Mouse (Mus musculus) stomach, embryonic 16.5 days (tissue): ENCODE data around the gene Lman2l. TPM values are rescaled to one million over a fixed set of nuclear protein-coding genes. Genes with fewer than 3 reads are reported as not detected.

Experiments
- ATAC-seq: fragments of 200-750 bp; cut with Nextera tagmentation; 2 replicates; pipeline ENCODE4 v1.8.0; 2017; ENCODE audit warnings: moderate number of reproducible peaks, moderate TSS enrichment; ENCODE audit not compliant: insufficient read depth, low FRiP score
- H3K27ac ChIP-seq: fragments of 300-500 bp; sonication (generic); 2 replicates; pipeline ENCODE4 v1.5.1; 2014; ENCODE audit warnings: low read length
- H3K27me3 ChIP-seq: fragments of 300-500 bp; sonication (generic); 2 replicates; pipeline ENCODE4 v1.6.1; 2014; ENCODE audit warnings: low read length, control low read depth, mixed read lengths; ENCODE audit not compliant: control insufficient read depth, insufficient read depth
- H3K36me3 ChIP-seq: fragments of 300-500 bp; sonication (generic); 2 replicates; pipeline ENCODE4 v1.6.1; 2014; ENCODE audit warnings: low read length; ENCODE audit not compliant: control insufficient read depth, insufficient read depth
- H3K4me1 ChIP-seq: fragments of 300-500 bp; sonication (generic); 2 replicates; pipeline ENCODE4 v1.6.1; 2014; ENCODE audit warnings: low read length, control low read depth, mixed read lengths; ENCODE audit not compliant: control insufficient read depth, insufficient read depth
- H3K4me2 ChIP-seq: fragments of 300-500 bp; sonication (generic); 2 replicates; pipeline ENCODE4 v1.6.1; 2014; ENCODE audit warnings: low read depth, low read length, mixed read lengths
- H3K4me3 ChIP-seq: fragments of 300-500 bp; sonication (generic); replicated peaks from 2 replicates; pipeline ENCODE4 v1.5.1; 2014; ENCODE audit warnings: mild to moderate bottlenecking, low read length
- H3K9ac ChIP-seq: fragments of 300-500 bp; sonication (generic); 2 replicates; pipeline ENCODE4 v1.6.1; 2014; ENCODE audit warnings: low read length
- H3K9me3 ChIP-seq: fragments of 300-500 bp; sonication (generic); replicated peaks from 2 replicates; pipeline ENCODE4 v1.6.1; 2016; ENCODE audit warnings: low read length, control low read depth; ENCODE audit not compliant: control insufficient read depth
- WGBS: fragments of 180-500 bp; shearing (Covaris S2); extraction: QIAGEN DNeasy Blood & Tissue Kit; methylation state at CpG from one replicate; pipeline ENCODE4 v1.1.7; 2014; 5-methylcytosine and 5-hydroxymethylcytosine counted together
- polyA plus RNA-seq: library from polyadenylated mRNA; unstranded; fragments of >200 nt; fragmentation: Nextera tagmentation; extraction: Ambion mirVana; gene quantifications from 2 replicates; pipeline ENCODE4 v1.2.1, GENCODE M21; 2015

Gene Lman2l
- polyA plus RNA-seq, 1 experiment from 2014 or later, result 37.8 TPM

DNA sequence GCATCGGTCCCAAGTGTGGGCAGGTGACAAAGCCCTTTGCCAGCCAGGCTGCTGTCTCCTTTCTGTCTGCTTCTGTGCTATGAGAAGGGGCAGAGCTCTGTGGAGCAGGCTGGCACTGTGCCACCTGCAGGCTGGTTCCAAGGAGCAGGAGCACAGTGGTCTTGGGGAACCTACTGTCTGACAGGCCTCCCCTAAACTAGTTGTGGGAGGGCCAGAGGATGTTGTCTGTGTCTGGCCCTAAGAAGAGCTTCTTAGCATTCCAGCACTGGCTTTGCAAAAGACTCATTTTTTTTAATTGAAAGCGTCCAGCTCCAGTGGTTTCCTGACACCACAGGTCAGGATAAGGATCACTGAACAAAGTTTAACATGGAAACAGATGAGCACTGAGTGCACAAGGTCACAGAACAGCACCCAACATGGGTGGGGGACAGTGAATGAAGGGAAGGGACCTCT, 33.3 kb upstream of the Lman2l start:
- no peaks in the 10 kb centered on the region for H3K36me3 ChIP-seq
- H3K27ac ChIP-seq, result no peak overlapping the region
- 0 out of 2 replicates have a peak overlapping the region, but pooled peaks have one; percentile 14 for H3K9ac ChIP-seq
- no peak overlapping the region for H3K4me3 ChIP-seq
- no peak overlapping the region for H3K4me2 ChIP-seq
- 49% methylated on average over 2 of the region's 2 CpGs for WGBS
- ATAC-seq, result no peak
- H3K27me3 ChIP-seq, result no peaks in the 10 kb centered on the region
- H3K4me1 ChIP-seq, result peaks cover 35% of the 10 kb centered on the region
- no peaks in the 10 kb centered on the region for H3K9me3 ChIP-seq

DNA sequence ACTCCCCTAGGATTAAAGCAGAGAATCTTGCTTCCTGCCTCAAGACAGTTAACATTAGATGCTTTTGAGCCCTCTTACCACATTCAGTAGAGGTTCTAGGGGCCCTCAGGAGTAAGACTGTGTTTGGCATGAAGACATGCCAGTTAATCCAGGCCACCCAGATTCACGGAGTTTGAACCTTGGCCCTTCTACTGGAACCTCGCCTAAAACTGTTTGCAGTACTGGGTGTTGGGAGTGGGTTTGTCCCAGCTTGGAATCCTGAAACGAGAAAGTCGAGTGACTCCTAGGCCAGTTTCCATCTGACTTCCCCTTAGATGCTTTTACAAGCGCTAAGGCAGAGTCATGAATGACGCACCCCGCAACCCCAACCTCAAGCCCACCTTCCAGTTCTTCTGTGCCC, 31.4 kb upstream of the Lman2l start:
- no peaks in the 10 kb centered on the region for H3K9me3 ChIP-seq
- peak overlapping the region; percentile 49; the same call in 1 of the 2 replicates for H3K9ac ChIP-seq
- no peaks in the 10 kb centered on the region for H3K36me3 ChIP-seq
- WGBS, result 58% methylated on average over 7 of the region's 7 CpGs
- H3K4me2 ChIP-seq, result peak overlapping the region; percentile 83
- peak overlapping the region; percentile 76 for H3K27ac ChIP-seq
- H3K4me1 ChIP-seq, result peaks cover 50% of the 10 kb centered on the region
- no peak overlapping the region for H3K4me3 ChIP-seq
- ATAC-seq, result peak; percentile 13; the same call in 1 of the 2 replicates
- no peaks in the 10 kb centered on the region for H3K27me3 ChIP-seq

DNA sequence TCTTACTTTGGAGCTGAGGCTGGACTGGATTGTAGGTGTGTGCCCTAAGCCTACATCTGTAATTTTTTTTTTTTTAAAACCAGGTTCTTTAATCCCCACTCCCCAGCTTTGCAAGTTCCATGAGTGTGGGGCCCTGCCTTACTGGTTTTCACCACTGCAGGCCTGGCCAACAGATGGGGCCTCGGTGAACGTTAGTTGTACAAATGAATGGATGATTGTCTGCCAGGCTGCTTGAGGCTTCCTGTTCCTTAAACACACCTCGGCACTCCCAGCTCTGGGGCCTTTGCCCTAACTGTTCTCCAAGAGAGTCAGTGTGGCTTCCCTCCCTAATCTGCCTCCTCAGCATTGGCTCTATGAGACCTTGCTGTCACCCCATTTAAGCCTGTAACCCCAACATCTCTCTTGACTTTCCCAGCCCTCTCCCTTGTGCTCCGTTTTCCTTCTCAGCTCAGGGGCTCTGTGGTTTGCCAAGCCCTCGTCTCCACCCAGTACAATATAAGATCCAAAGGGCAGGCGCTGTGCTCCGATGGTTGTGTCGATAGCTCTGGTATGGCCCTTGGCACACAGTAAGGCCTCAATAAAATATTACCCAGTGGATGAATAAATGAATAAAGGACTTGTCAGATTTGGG, 30.5 kb upstream of the Lman2l start:
- H3K27me3 ChIP-seq, result no peaks in the 10 kb centered on the region
- peak overlapping the region; percentile 48 for H3K9ac ChIP-seq
- H3K4me3 ChIP-seq, result peak overlapping the region; percentile 69
- H3K36me3 ChIP-seq, result no peaks in the 10 kb centered on the region
- no peaks in the 10 kb centered on the region for H3K9me3 ChIP-seq
- peak overlapping the region; percentile 83 for H3K4me2 ChIP-seq
- 39% methylated on average over 8 of the region's 8 CpGs for WGBS
- no peak for ATAC-seq
- H3K4me1 ChIP-seq, result peaks cover 50% of the 10 kb centered on the region
- peak overlapping the region; percentile 76 for H3K27ac ChIP-seq

DNA sequence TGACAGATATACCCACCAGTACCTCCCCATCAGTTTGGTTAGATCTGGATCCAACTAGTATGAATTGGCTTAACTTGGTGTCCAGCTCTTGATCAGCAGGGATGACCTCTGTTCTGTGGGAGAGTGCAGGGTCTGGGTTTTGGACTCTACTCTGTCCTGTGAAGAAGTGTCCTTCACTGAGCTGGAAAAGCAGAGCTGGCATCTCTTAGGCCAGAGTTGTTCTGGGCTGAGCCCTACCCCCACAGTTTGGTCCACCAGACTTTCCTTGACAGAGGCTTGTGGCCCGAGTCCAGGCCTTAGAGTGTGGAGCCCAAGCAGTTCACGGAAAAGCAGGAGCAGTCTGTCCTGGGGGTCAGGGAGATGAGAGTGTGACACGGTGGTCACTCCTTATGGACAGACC, 29.6 kb upstream of the Lman2l start:
- peak overlapping the region; percentile 83 for H3K4me2 ChIP-seq
- H3K9ac ChIP-seq, result peak overlapping the region; percentile 48
- peak overlapping the region; percentile 76; the same call in 1 of the 2 replicates for H3K27ac ChIP-seq
- peak overlapping the region; percentile 69 for H3K4me3 ChIP-seq
- peaks cover 50% of the 10 kb centered on the region for H3K4me1 ChIP-seq
- no peaks in the 10 kb centered on the region for H3K27me3 ChIP-seq
- H3K9me3 ChIP-seq, result no peaks in the 10 kb centered on the region
- WGBS, result 55% methylated on average over 3 of the region's 3 CpGs
- no peak for ATAC-seq
- no peaks in the 10 kb centered on the region for H3K36me3 ChIP-seq

DNA sequence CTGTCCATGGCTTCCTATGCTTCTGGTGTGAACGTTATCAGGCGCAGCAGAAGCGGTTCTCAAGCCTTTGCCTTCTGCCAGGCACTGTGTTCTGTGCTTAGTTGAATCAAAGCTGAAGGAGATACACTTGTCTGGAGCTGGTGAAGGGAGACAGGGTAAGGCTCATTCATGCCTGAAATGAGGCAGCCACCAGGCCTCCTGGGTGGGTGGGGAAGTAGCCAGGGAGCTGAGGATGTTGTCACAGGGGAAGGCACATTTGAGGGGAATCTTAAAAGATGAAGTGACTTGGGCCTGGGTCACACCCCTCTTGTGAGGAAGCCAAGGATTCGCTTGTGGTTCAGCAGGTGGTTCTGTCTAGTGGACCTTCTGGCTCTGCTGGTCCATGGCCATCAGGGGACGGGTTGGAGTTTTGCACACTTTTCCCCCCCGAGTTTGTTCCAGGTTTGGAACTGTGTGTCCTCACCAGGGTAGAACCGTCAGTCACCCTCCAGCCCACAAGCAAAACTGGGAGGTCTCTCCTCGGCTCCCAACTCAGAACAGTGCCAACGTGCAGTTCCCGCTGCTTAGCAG, 28.2 kb upstream of the Lman2l start:
- peaks cover 50% of the 10 kb centered on the region for H3K4me1 ChIP-seq
- H3K4me3 ChIP-seq, result peak overlapping the region; percentile 69
- H3K27me3 ChIP-seq, result no peaks in the 10 kb centered on the region
- H3K9ac ChIP-seq, result peak overlapping the region; percentile 4; the same call in 1 of the 2 replicates
- no peak overlapping the region for H3K27ac ChIP-seq
- 65% methylated on average over 10 of the region's 10 CpGs for WGBS
- H3K4me2 ChIP-seq, result peak overlapping the region; percentile 83
- no peak for ATAC-seq
- H3K36me3 ChIP-seq, result no peaks in the 10 kb centered on the region
- no peaks in the 10 kb centered on the region for H3K9me3 ChIP-seq

DNA sequence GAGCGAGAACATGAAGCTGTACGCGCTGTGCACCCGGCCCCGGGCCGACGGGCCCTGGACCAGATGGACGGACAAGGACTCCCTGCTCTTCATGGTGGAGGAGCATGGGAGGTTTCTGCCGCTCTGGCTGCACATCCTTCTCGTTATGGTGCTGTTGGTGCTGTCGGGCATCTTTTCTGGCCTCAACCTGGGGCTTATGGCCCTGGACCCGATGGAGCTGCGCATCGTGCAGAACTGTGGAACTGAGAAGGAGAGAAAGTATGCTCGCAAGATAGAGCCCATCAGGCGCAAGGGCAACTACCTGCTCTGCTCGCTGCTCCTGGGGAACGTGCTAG, 27.0 kb upstream of the Lman2l start:
- Histone ChIP-seq H3K9me3 (no peaks in the 10 kb centered on the region), H3K4me3 (peak overlapping the region; percentile 69), H3K27ac (0 out of 2 replicates have a peak overlapping the region, but pooled peaks have one; percentile 20), H3K4me1 (peaks cover 48% of the 10 kb centered on the region), H3K36me3 (no peaks in the 10 kb centered on the region), H3K4me2 (peak overlapping the region; percentile 83), H3K27me3 (no peaks in the 10 kb centered on the region), H3K9ac (peak overlapping the region; percentile 80)
- ATAC-seq, result no peak
- WGBS, result 13% methylated on average over 18 of the region's 18 CpGs

DNA sequence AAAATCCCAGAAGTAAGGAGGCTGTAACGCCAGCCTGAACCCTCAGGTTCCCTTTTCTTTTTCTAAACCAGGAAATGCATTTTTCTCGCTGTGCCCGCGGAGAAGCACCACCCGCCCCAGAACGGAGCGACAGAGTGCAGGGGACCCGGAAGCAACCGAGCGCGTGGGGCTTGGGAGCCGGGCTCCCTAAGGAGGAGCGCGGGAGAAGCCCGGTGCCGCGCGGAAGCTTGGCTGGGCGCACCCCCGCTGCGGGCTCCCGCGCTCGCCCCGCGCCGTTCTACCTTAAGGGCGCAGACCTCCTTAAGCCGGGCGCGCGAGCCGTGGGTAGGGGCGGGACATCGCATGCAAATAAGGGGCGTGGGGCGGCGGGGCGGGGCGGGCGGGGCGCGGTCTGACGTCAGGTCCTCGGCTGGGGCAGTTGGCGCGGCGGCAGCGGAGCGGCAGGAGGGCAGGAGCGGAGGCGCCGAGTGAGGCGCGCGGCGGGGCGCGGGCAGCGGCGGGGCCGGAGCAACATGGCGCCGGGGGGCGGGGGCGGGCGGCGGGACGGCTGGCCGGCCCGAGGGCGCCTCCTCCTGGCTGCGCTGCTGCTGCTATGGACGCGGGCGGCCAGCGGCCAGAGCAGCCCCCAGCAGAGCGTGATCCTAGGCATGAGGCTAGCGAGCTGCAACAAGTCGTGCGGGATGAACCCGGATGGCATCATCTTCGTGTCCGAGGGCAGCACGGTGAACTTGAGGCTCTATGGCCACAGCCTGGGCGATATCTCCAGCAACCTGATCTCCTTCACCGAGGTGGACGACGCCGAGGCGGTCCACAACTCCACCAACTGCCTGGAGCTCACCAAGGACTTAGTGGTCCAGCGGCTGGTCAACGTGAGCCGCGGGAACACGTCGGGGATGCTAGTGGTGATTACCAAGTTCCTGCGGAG, 26.4 kb upstream of the Lman2l start, which contains the start of gene Cnnm4:
TSS of gene Cnnm4 (plus strand) at position 440 of the 925 bp plus-strand sequence.
- H3K4me3 ChIP-seq, result peak within 1 kb of the TSS; percentile 69
- H3K9ac ChIP-seq, result peak within 1 kb of the TSS; percentile 80
- H3K27ac ChIP-seq, result peak within 1 kb of the TSS; percentile 88
- peak within 1 kb of the TSS; percentile 83 for H3K4me2 ChIP-seq
- H3K36me3 ChIP-seq, result no peaks in the 10 kb centered on the region
- ATAC-seq, result peak; percentile 93
- 0% methylated on average over 77 of the region's 98 CpGs for WGBS
- H3K4me1 ChIP-seq, result peaks cover 43% of the 10 kb centered on the region
- H3K27me3 ChIP-seq, result no peaks in the 10 kb centered on the region
- H3K9me3 ChIP-seq, result no peaks in the 10 kb centered on the region

DNA sequence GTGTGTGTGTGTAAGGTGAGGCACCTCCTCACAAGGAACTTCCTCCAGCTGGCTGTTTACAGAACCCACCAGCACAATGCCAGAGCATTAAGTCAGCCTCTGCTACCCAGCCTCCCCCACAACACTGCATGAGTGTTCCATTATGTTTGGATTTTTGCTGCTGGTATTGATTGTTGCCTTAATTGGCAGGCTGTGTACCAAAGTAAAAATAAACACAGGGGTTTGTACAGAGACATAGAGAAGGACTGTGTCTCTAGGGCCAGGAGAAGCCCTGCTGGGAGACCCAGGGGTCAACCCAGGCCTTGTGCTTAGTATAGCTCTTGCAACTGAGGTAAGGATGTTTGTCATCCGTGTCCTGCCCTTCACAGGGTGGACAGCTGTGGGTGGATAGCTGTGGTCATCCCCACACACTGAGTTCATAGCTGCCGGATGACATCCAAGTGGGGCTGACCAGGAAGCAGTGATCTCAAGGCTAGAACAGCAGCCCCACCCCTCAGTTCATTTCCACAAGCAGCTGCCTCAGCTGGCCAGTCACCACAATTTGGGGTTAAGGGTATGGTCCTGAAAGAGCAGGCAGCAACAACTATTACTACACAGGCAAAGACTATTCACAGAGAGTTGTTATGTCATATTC, 24.9 kb upstream of the Lman2l start:
- Histone ChIP-seq H3K4me1 (peaks cover 30% of the 10 kb centered on the region), H3K4me2 (no peak overlapping the region), H3K4me3 (no peak overlapping the region), H3K9ac (0 out of 2 replicates have a peak overlapping the region, but pooled peaks have one; percentile 7), H3K9me3 (no peaks in the 10 kb centered on the region), H3K27me3 (no peaks in the 10 kb centered on the region), H3K36me3 (no peaks in the 10 kb centered on the region), H3K27ac (0 out of 2 replicates have a peak overlapping the region, but pooled peaks have one; percentile 8)
- ATAC-seq, result no peak
- 27% methylated on average over 2 of the region's 2 CpGs for WGBS
